ENCODE assay signal across 7 mouse cellular contexts in genomic region chr9:21146722-21147121, GRCm38 (mm10). TPM values are rescaled to one million over a fixed set of nuclear protein-coding genes. Genes with fewer than 3 reads are reported as not detected.
A peak's percentile ranks its signal among the peaks of the same experiment; 100 is the strongest.
DNase-seq lines count a peak whose midpoint lies in the region; ATAC-seq and TF ChIP-seq lines count a peak whose summit lies in the region.

No protein-coding gene starts in this region.

- ATAC-seq in forebrain, embryonic 14.5 days = no peak

- no peak overlapping the region for H3K9ac ChIP-seq in ES-Bruce4 (ENCODE audit: low read depth, poor library complexity, severe bottlenecking)
- peak overlapping the region; percentile 35 for H3K9ac ChIP-seq in forebrain, embryonic 14.5 days (ENCODE audit: low read length)

- peaks cover 13% of the 10 kb centered on the region for H3K36me3 ChIP-seq in ES-Bruce4 (ENCODE audit: control insufficient read depth, insufficient read depth, low read length, poor library complexity, severe bottlenecking)
- H3K36me3 ChIP-seq in forebrain, embryonic 14.5 days (ENCODE audit: control insufficient read depth, insufficient read depth, low read length) = peaks cover 47% of the 10 kb centered on the region

- TF ChIP-seq POLR2A in ES-Bruce4 (IDR thresholded peaks at IDR 0.05; ENCODE audit: insufficient read depth, low read length) = no peak

- no peak for TF ChIP-seq CTCF in ES-Bruce4 (IDR thresholded peaks at IDR 0.05; ENCODE audit: low read depth, low read length)

- no peaks in the 10 kb centered on the region for H3K27me3 ChIP-seq in ES-Bruce4 (ENCODE audit: control insufficient read depth, insufficient read depth, low read length, poor library complexity, severe bottlenecking)
- H3K27me3 ChIP-seq in forebrain, embryonic 14.5 days (replicated peaks; ENCODE audit: control insufficient read depth, insufficient read depth, low read length) = no peaks in the 10 kb centered on the region

- DNase-seq in B cell, adult 2 months = peak; percentile 54 to 65
- no peak for DNase-seq in forebrain, embryonic 14.5 days (ENCODE audit: low spot score)
- peak; percentile 40 to 71 for DNase-seq in kidney, postnatal 36 days
- peak; percentile 50 to 61 for DNase-seq in natural killer cell, adult 2 months (ENCODE audit: low spot score in 2 of 2)
- DNase-seq in urinary bladder, postnatal 10 days (ENCODE audit: low spot score) = no peak
- DNase-seq in frontal cortex, postnatal 10 days (ENCODE audit: low spot score in 2 of 2) = no peak

- H3K4me2 ChIP-seq in forebrain, embryonic 14.5 days (ENCODE audit: low read length) = peak overlapping the region; percentile 16

- H3K9me3 ChIP-seq in ES-Bruce4 (replicated peaks; ENCODE audit: control insufficient read depth, insufficient read depth, low read length, poor library complexity, severe bottlenecking) = no peaks in the 10 kb centered on the region
- H3K9me3 ChIP-seq in forebrain, embryonic 14.5 days (replicated peaks; ENCODE audit: control insufficient read depth, low read length) = no peaks in the 10 kb centered on the region

- no peak overlapping the region for H3K27ac ChIP-seq in ES-Bruce4 (ENCODE audit: insufficient read depth, low read length)
- H3K27ac ChIP-seq in forebrain, embryonic 14.5 days (ENCODE audit: low read depth, low read length) = no peak overlapping the region

- WGBS in forebrain, embryonic 14.5 days = 50% methylated on average over 10 of the region's 10 CpGs

- H3K4me3 ChIP-seq in ES-Bruce4 (ENCODE audit: low read depth, low read length) = peak overlapping the region; percentile 27
- H3K4me3 ChIP-seq in forebrain, embryonic 14.5 days (ENCODE audit: low read depth, low read length) = no peak overlapping the region

- peaks cover 1% of the 10 kb centered on the region for H3K4me1 ChIP-seq in ES-Bruce4 (ENCODE audit: control insufficient read depth, insufficient read depth, low read length)
- peaks cover 21% of the 10 kb centered on the region for H3K4me1 ChIP-seq in forebrain, embryonic 14.5 days (ENCODE audit: control insufficient read depth, insufficient read depth, low read length)

- TF ChIP-seq EP300 in ES-Bruce4 (IDR thresholded peaks at IDR 0.05; ENCODE audit: insufficient read depth, low read depth, low read length) = no peak

RNA-seq across cellular contexts. Expression of gene Cdc37, which starts 3.1 kb away (rescaled TPM):
- polyA plus RNA-seq in ES-Bruce4 (2011; ENCODE audit: insufficient read depth, insufficient read length, low read depth, missing spikeins) = 164 and 171 TPM in 2 replicates
- polyA plus RNA-seq in forebrain, embryonic 14.5 days (2014; fragmentation: Nextera tagmentation; extraction: Ambion mirVana) = 222 and 247 TPM in 2 replicates

RNA-seq across cellular contexts. Expression of gene Tyk2, which starts 15.7 kb away (rescaled TPM):
- polyA plus RNA-seq in ES-Bruce4 (2011; ENCODE audit: insufficient read depth, insufficient read length, low read depth, missing spikeins) = 15.5 and 17.8 TPM in 2 replicates
- polyA plus RNA-seq in forebrain, embryonic 14.5 days (2014; fragmentation: Nextera tagmentation; extraction: Ambion mirVana) = 5.0 and 6.2 TPM in 2 replicates

RNA-seq across cellular contexts. Expression of gene Pde4a, which starts 18.8 kb away (rescaled TPM):
- polyA plus RNA-seq in ES-Bruce4 (2011; ENCODE audit: insufficient read depth, insufficient read length, low read depth, missing spikeins) = 9.5 and 10.4 TPM in 2 replicates
- 17.3 and 22.4 TPM in 2 replicates for polyA plus RNA-seq in forebrain, embryonic 14.5 days (2014; fragmentation: Nextera tagmentation; extraction: Ambion mirVana)

RNA-seq across cellular contexts. Expression of gene Raver1, which starts 54.9 kb away (rescaled TPM):
- polyA plus RNA-seq in ES-Bruce4 (2011; ENCODE audit: insufficient read depth, insufficient read length, low read depth, missing spikeins) = 60.7 and 61.9 TPM in 2 replicates
- 43.6 and 47.1 TPM in 2 replicates for polyA plus RNA-seq in forebrain, embryonic 14.5 days (2014; fragmentation: Nextera tagmentation; extraction: Ambion mirVana)

RNA-seq across cellular contexts. Expression of gene Gm38431, which starts 54.9 kb away (rescaled TPM):
- 4.7 and 6.3 TPM in 2 replicates for polyA plus RNA-seq in ES-Bruce4 (2011; ENCODE audit: insufficient read depth, insufficient read length, low read depth, missing spikeins)
- 1.2 and 1.5 TPM in 2 replicates for polyA plus RNA-seq in forebrain, embryonic 14.5 days (2014; fragmentation: Nextera tagmentation; extraction: Ambion mirVana)

Comparison
In these comparisons a context has a peak if more than half of its experiments do, and no peak if none do; other contexts are left out.
1. DNase-seq: peak in B cell, adult 2 months (2 of 2), kidney, postnatal 36 days (2 of 2) and natural killer cell, adult 2 months (2 of 2); none in forebrain, embryonic 14.5 days (single experiment), urinary bladder, postnatal 10 days (single experiment) and frontal cortex, postnatal 10 days (0 of 2).